Mouse (Mus musculus) heart, postnatal 0 days (tissue): ENCODE data around the gene Syngr2. TPM values are rescaled to one million over a fixed set of nuclear protein-coding genes. Genes with fewer than 3 reads are reported as not detected.

ENCODE experiments used
- ATAC-seq: fragments of 200-750 bp; cut with Nextera tagmentation; 2 replicates; pipeline ENCODE4 v1.8.0; 2017; ENCODE audit warnings: low read depth, moderate number of reproducible peaks, moderate library complexity; ENCODE audit not compliant: insufficient read depth
- DNase-seq: peaks from one replicate; pipeline ENCODE4 v3.0.0-alpha.2; 2016; ENCODE audit warnings: low spot score
- H3K27ac ChIP-seq: fragments of 300-500 bp; sonication (generic); 2 replicates; pipeline ENCODE4 v1.5.1; 2014; ENCODE audit warnings: low read depth, mild to moderate bottlenecking
- H3K27me3 ChIP-seq: fragments of 300-500 bp; sonication (generic); 2 replicates; pipeline ENCODE4 v1.6.1; 2014; ENCODE audit warnings: low read length, mixed read lengths; ENCODE audit not compliant: control insufficient read depth, insufficient read depth
- H3K36me3 ChIP-seq: fragments of 300-500 bp; sonication (generic); replicated peaks from 2 replicates; pipeline ENCODE4 v1.6.1; 2014; ENCODE audit warnings: low read length, mixed read lengths; ENCODE audit not compliant: control insufficient read depth, insufficient read depth
- H3K4me1 ChIP-seq: fragments of 300-500 bp; sonication (generic); 2 replicates; pipeline ENCODE4 v1.6.1; 2014; ENCODE audit warnings: antibody characterized with exemption; ENCODE audit not compliant: control insufficient read depth, insufficient read depth
- H3K4me2 ChIP-seq: fragments of 300-500 bp; sonication (generic); 2 replicates; pipeline ENCODE4 v1.6.1; 2014; ENCODE audit warnings: low read depth, mild to moderate bottlenecking, low read length, moderate library complexity
- H3K4me3 ChIP-seq: fragments of 300-500 bp; sonication (generic); 2 replicates; pipeline ENCODE4 v1.5.1; 2014; ENCODE audit warnings: low read depth, low read length
- H3K9ac ChIP-seq: fragments of 300-500 bp; sonication (generic); replicated peaks from 2 replicates; pipeline ENCODE4 v1.6.1; 2014; ENCODE audit warnings: low read depth, low read length, mixed read lengths
- H3K9me3 ChIP-seq: fragments of 300-500 bp; sonication (generic); replicated peaks from 2 replicates; pipeline ENCODE4 v1.6.1; 2016; ENCODE audit warnings: low read length; ENCODE audit not compliant: control insufficient read depth
- CTCF ChIP-seq: IDR thresholded peaks from 2 replicates; pipeline ENCODE4 v1.5.1; 2016; ENCODE audit warnings: antibody characterized with exemption, control low read depth, low read depth
- EP300 ChIP-seq: IDR thresholded peaks from 2 replicates; pipeline ENCODE4 v1.6.1; 2016; ENCODE audit warnings: antibody characterized with exemption, low read depth
- WGBS: fragments of 180-500 bp; shearing (Covaris S2); extraction: QIAGEN DNeasy Blood & Tissue Kit; methylation state at CpG from one replicate; pipeline ENCODE4 v1.1.7; 2014; 5-methylcytosine and 5-hydroxymethylcytosine counted together
- polyA plus RNA-seq: library from polyadenylated mRNA; unstranded; fragments of >200 nt; fragmentation: Nextera tagmentation; extraction: Ambion mirVana; gene quantifications from 2 replicates; pipeline ENCODE4 v1.2.1, GENCODE M21; 2015
- total RNA-seq: library from RNA; depleted of rRNA; stranded (reverse); fragments of >200 nt; gene quantifications from 2 replicates; pipeline ENCODE4 v1.2.3, GENCODE M21; 2014; ENCODE audit warnings: low replicate concordance

Syngr2 gene
- total and polyA plus RNA-seq, 2 experiments from 2014 or later, result 95.2 to 151 TPM

DNA sequence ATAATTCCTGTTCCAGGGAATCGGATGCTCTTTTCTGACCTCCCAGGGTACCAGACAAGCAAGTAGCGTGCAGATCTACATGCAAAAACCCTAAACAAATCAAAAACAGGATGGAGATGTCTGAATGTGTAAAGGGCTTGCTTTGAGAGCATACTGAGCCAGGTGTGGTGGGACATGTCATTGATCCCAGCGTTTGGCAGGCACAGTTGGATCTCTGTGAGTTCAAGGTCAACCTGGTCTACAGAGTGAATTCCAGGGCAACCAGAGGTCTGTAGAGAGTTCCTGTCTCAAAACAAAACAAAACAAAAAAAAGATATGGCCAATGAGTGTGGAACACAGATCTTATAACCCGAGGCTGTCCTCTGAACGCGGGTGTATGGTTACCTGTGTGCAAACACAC, 13.9 kb downstream of the Syngr2 start:
- Histone ChIP-seq H3K4me3 (no peak overlapping the region), H3K36me3 (peaks cover 25% of the 10 kb centered on the region; the same call in 1 of the 2 replicates), H3K4me1 (peaks cover 65% of the 10 kb centered on the region), H3K4me2 (no peak overlapping the region), H3K9ac (no peak overlapping the region), H3K27me3 (no peaks in the 10 kb centered on the region), H3K27ac (peak overlapping the region; percentile 79), H3K9me3 (no peaks in the 10 kb centered on the region)
- TF ChIP-seq EP300, result no peak
- no peak for TF ChIP-seq CTCF
- DNase-seq, result no peak
- 81% methylated on average over 6 of the region's 6 CpGs for WGBS
- no peak for ATAC-seq

DNA sequence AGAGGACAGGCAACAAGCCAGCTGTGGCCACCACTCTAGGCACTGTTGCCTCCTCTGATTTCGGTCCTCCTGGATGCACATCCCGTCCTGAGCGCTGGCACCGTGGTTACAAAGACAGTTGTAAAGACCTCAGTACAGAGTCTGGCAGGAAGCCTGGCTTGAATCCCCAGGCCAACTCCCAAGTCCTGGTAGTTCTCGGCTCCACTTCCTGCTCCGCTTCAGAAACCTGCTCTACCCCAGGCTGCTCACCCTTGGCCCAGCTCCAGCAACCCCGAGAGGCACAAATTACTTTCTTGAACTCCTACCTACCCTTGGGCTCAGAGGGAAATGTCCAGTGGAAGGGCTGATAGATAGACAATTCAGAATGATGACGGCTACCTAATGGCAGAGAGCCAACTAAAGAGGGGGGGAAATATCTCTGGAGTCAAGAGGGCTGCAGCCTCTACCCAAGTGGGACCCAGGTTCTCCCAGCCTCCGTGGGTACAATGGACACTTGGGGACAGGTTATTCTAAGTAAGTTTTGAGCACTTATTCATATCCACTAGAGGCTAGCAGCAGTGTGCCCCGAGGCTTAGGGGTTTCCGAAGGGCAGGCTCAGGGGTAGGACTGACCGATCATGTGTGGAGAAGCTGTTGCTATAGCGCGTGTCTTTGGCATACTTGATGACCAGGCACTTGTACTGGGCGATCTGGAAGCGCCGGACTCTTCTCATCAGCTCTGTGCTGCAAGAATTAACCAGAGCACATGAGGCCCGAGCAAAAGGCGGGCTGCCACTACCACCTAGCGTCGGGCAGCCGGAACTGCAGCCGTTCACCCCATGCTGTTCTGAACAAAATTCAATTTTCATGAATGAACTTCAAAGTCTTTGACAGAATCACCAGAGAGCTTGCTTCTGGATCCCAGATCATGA, 14.8 kb downstream of the Syngr2 start:
- 2% methylated on average over 23 of the region's 23 CpGs for WGBS
- DNase-seq (peak; percentile 75), ATAC-seq (peak; percentile 69)
- Histone ChIP-seq H3K4me1 (peaks cover 69% of the 10 kb centered on the region), H3K4me3 (peak overlapping the region; percentile 48), H3K9ac (0 out of 2 replicates have a peak overlapping the region, but pooled peaks have one; percentile 1), H3K27ac (peak overlapping the region; percentile 84), H3K9me3 (no peaks in the 10 kb centered on the region), H3K27me3 (no peaks in the 10 kb centered on the region), H3K36me3 (peaks cover 24% of the 10 kb centered on the region; the same call in 1 of the 2 replicates), H3K4me2 (peak overlapping the region; percentile 74)
- TF ChIP-seq EP300, result peak; percentile 57; the same call in 1 of the 2 replicates
- TF ChIP-seq CTCF, result peak; percentile 94

DNA sequence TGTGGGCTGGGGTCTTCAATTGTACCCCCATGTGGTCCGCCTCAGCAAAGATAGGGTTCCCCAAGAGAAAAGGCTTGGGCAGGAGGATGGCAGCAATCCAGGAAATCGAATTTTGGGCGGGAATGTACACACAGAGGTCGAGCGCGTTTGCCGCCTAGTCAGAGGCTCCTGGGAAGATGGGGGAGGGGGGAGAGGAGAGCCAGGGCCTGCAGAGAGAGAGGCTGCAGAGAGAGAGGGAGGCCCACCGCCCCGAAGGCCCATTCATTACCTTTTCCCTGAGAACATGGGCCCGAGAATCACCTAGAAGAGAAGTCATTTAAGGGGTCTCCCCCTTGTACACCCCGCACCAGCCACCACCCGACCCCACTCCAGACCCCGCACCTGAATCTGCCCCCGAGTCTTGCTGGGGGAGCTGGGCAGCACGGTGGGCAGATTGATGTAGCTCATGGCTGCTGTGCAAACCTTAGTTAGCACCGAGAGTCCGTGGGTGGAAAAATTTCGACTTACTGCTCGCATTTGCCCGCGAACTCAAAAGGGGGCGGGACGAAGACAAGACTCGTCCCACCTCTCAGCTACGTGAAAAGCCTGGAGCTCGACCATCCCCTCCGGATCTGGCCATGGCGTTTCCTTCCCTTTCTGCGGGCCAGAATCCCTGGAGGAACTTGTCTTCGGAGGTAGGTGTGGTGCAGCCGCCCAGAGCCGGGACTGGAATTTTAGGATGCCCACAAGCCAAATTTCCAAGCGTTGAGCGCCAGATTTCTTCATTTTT, 16.0 kb downstream of the Syngr2 start, which contains the start of the genes Afmid and Tk1:
Gene Afmid, plus strand, starts transcription at position 592 of the 769 bp plus-strand sequence.
Gene Tk1, minus strand, starts transcription at position 760 of the 769 bp plus-strand sequence.
- peak within 1 kb of the TSS; percentile 48 for H3K4me3 ChIP-seq
- no peaks in the 10 kb centered on the region for H3K27me3 ChIP-seq
- peaks cover 16% of the 10 kb centered on the region; the same call in 1 of the 2 replicates for H3K36me3 ChIP-seq
- H3K9ac ChIP-seq, result peak within 1 kb of the TSS; percentile 65
- ATAC-seq (peak; percentile 48), DNase-seq (peak; percentile 94)
- H3K4me2 ChIP-seq, result peak within 1 kb of the TSS; percentile 74
- H3K27ac ChIP-seq, result peak within 1 kb of the TSS; percentile 84
- under 1% methylated on average over 33 of the region's 34 CpGs for WGBS
- peaks cover 70% of the 10 kb centered on the region for H3K4me1 ChIP-seq
- no peaks in the 10 kb centered on the region for H3K9me3 ChIP-seq
- TF ChIP-seq CTCF (no peak), EP300 (peak; percentile 72; the same call in 1 of the 2 replicates)

DNA sequence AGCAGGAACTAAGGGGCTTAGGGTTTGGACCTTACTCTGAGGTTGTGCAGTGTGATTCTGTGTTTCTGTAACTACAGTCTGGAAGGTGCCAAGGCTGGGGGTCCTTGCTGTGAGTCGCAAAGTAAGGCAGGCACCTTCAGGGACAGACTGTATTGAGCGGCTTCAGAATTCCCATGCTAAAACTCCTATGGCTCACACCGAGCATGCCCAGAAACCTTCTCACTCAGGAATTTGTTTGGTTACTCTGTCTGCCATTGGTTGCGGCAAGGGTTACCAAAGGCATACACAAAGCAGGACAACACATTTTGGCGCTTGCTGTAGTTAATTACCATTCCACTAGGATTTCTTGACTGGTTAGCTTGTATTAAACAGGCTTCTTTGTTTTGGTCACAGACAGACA, 16.7 kb downstream of the Syngr2 start:
- Histone ChIP-seq H3K9me3 (no peaks in the 10 kb centered on the region), H3K4me1 (peaks cover 75% of the 10 kb centered on the region), H3K4me3 (peak overlapping the region; percentile 48), H3K9ac (peak overlapping the region; percentile 65), H3K27me3 (no peaks in the 10 kb centered on the region), H3K4me2 (peak overlapping the region; percentile 74), H3K36me3 (peaks cover 12% of the 10 kb centered on the region; the same call in 1 of the 2 replicates), H3K27ac (peak overlapping the region; percentile 84)
- WGBS, result 11% methylated on average over 5 of the region's 5 CpGs
- ATAC-seq (0 out of 2 replicates have a peak, but pooled peaks have one; percentile 4), DNase-seq (no peak)
- TF ChIP-seq CTCF, result no peak
- TF ChIP-seq EP300, result 0 out of 2 replicates have a peak, but pooled peaks have one; percentile 17

DNA sequence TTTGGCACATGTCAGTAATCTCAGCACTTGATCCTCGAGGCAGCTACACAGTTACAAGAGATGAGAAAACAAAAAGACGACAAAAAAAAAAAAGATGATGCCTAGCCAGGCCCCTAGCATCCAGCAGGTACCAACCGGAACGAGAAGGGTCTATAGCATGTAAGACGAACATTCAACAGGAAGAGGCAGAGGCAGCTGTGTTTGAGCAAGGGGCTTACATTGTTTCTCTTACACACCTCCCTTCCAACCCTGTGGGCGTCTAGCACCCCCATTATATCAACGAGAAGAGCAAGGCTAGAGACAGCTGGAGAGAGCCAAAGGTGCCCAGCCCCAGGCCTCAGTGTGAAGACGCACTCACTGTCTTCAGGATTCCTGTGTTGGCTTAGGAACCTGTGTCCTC, 17.4 kb downstream of the Syngr2 start:
- ATAC-seq, result no peak
- Histone ChIP-seq H3K27me3 (no peaks in the 10 kb centered on the region), H3K4me1 (peaks cover 76% of the 10 kb centered on the region), H3K27ac (peak overlapping the region; percentile 84; the same call in 1 of the 2 replicates), H3K9ac (no peak overlapping the region), H3K9me3 (no peaks in the 10 kb centered on the region), H3K4me3 (no peak overlapping the region), H3K36me3 (0 out of 2 replicates have a peak, but pooled peaks cover 5% of the 10 kb centered on the region), H3K4me2 (peak overlapping the region; percentile 74)
- no peak for DNase-seq
- TF ChIP-seq CTCF (no peak), EP300 (no peak)
- 53% methylated on average over 8 of the region's 8 CpGs for WGBS
